Mouse (Mus musculus): ENCODE measurements around the gene Gm12117. TPM values are rescaled to one million over a fixed set of nuclear protein-coding genes. Genes with fewer than 3 reads are reported as not detected.
A peak's percentile ranks its signal among the peaks of the same experiment; 100 is the strongest.

Gm12117 gene
- polyA plus RNA-seq, 1 experiment from 2014 or later, result not detected

DNA sequence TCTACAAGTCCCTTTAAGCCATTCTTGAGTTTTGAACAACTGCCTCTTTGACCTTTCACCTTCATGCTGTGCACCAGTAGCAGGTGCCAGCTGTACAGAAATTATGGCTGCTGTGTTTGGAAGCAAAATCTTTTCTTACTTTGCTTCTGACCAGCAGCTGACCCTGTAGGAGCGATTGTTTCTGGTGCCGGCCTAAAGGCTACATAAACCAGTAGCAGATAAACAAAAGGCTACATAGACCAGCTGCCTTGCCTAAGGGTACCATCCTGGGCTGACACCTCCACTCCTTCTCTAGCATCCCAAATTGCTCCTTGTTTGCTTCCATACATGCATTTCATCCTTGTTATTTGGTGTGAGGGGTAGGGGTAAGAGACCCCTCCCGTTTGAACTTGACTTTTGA, 42.4 kb downstream of the Gm12117 start:
- WGBS, result 17% methylated on average over 3 of the region's 3 CpGs
- H3K9me3 ChIP-seq, result no peaks in the 10 kb centered on the region
- H3K9ac ChIP-seq, result no peak overlapping the region
- no peaks in the 10 kb centered on the region for H3K36me3 ChIP-seq
- ATAC-seq (ENCODE audit: low read depth), result peak; percentile 64; the same call in 1 of the 2 replicates
- no peak overlapping the region for H3K4me3 ChIP-seq
- H3K27ac ChIP-seq (replicated peaks), result peak overlapping the region; percentile 67
- H3K4me1 ChIP-seq (replicated peaks), result peaks cover 34% of the 10 kb centered on the region
- H3K4me2 ChIP-seq, result no peak overlapping the region
- H3K27me3 ChIP-seq, result no peaks in the 10 kb centered on the region; the same call in 1 of the 2 replicates

- WGBS, result 66% methylated on average over 5 of the region's 5 CpGs
These were observed 44.5 kb downstream of the Gm12117 start for GRCm38 (mm10) chr11:33232056-33232455.

GRCm38 (mm10) chr11:33228186-33228585, 48.4 kb downstream of the Gm12117 start:
- Histone ChIP-seq H3K4me3 (no peak overlapping the region), H3K9me3 (no peaks in the 10 kb centered on the region), H3K27me3 (no peaks in the 10 kb centered on the region), H3K27ac (replicated peaks) (no peak overlapping the region), H3K4me1 (replicated peaks) (peaks cover 21% of the 10 kb centered on the region), H3K4me2 (no peak overlapping the region), H3K36me3 (no peaks in the 10 kb centered on the region), H3K9ac (no peak overlapping the region)
- ATAC-seq (ENCODE audit: low read depth), result no peak
- 91% methylated on average over 2 of the region's 2 CpGs for WGBS

More at GRCm38 (mm10) chr11:33232056-33232455, 44.5 kb downstream of the Gm12117 start:
- H3K4me2 ChIP-seq, result no peak overlapping the region
- no peak for ATAC-seq (ENCODE audit: low read depth)
- H3K9ac ChIP-seq, result no peak overlapping the region
- H3K9me3 ChIP-seq, result no peaks in the 10 kb centered on the region
- H3K27ac ChIP-seq (replicated peaks), result no peak overlapping the region
- H3K27me3 ChIP-seq, result no peaks in the 10 kb centered on the region
- H3K4me3 ChIP-seq, result no peak overlapping the region
- H3K4me1 ChIP-seq (replicated peaks), result peaks cover 34% of the 10 kb centered on the region
- H3K36me3 ChIP-seq, result no peaks in the 10 kb centered on the region

- no peak for ATAC-seq (ENCODE audit: low read depth)
- Histone ChIP-seq H3K36me3 (no peaks in the 10 kb centered on the region), H3K27me3 (no peaks in the 10 kb centered on the region), H3K27ac (replicated peaks) (no peak overlapping the region), H3K4me2 (no peak overlapping the region), H3K9ac (no peak overlapping the region), H3K4me1 (replicated peaks) (peaks cover 15% of the 10 kb centered on the region), H3K4me3 (no peak overlapping the region), H3K9me3 (no peaks in the 10 kb centered on the region)
- whole genome bisulfite sequencing, result 75% methylated on average over 8 of the region's 8 CpGs
These were observed 50.0 kb downstream of the Gm12117 start for GRCm38 (mm10) chr11:33226516-33226915.

Other genes with a start within 250 kb of the Gm12117 start
- gene Fgf18, start 129.3 kb downstream of the Gm12117 start, polyA plus RNA-seq (2015; fragmentation: Nextera tagmentation; extraction: Ambion mirVana), result 10.1 and 10.8 TPM in 2 replicates
- gene Npm1, start 113.5 kb downstream of the Gm12117 start, polyA plus RNA-seq (2015; fragmentation: Nextera tagmentation; extraction: Ambion mirVana), result 495 and 526 TPM in 2 replicates
- gene Tlx3, start 73.1 kb downstream of the Gm12117 start, polyA plus RNA-seq (2015; fragmentation: Nextera tagmentation; extraction: Ambion mirVana), result 53.2 and 55.7 TPM in 2 replicates
- 10.5 and 12.6 TPM in 2 replicates for gene Ranbp17, start 237.0 kb upstream of the Gm12117 start, polyA plus RNA-seq (2015; fragmentation: Nextera tagmentation; extraction: Ambion mirVana)

All from neural tube, embryonic 13.5 days (tissue).